Mouse (Mus musculus) hindbrain, postnatal 0 days (tissue): ENCODE measurements around the gene Cts6. TPM values are rescaled to one million over a fixed set of nuclear protein-coding genes. Genes with fewer than 3 reads are reported as not detected.
A peak's percentile ranks its signal among the peaks of the same experiment; 100 is the strongest.
"Not testable (repeated sequence)": the region's sequence is repeated elsewhere in the genome, so short reads cannot be mapped to it uniquely, and the experiment has no call there.

Source experiments
- ATAC-seq: fragments of 200-750 bp; cut with Nextera tagmentation; 2 replicates; pipeline ENCODE4 v1.8.0; 2017; ENCODE audit warnings: mild to moderate bottlenecking, moderate TSS enrichment, moderate library complexity
- DNase-seq: peaks from one replicate; pipeline ENCODE4 v3.0.0-alpha.2; 2015; ENCODE audit warnings: low spot score
- H3K27ac ChIP-seq: fragments of 300-500 bp; sonication (generic); 2 replicates; pipeline ENCODE4 v1.5.1; 2014; ENCODE audit warnings: mild to moderate bottlenecking
- H3K27me3 ChIP-seq: fragments of 300-500 bp; sonication (generic); 2 replicates; pipeline ENCODE4 v1.6.1; 2014; ENCODE audit warnings: low read length, mixed read lengths; ENCODE audit not compliant: insufficient read depth
- H3K36me3 ChIP-seq: fragments of 300-500 bp; sonication (generic); 2 replicates; pipeline ENCODE4 v1.6.1; 2014; ENCODE audit warnings: low read length, mixed read lengths; ENCODE audit not compliant: insufficient read depth
- H3K4me1 ChIP-seq: fragments of 300-500 bp; sonication (generic); 2 replicates; pipeline ENCODE4 v1.6.1; 2014; ENCODE audit warnings: antibody characterized with exemption, low read length, mixed read lengths; ENCODE audit not compliant: insufficient read depth
- H3K4me2 ChIP-seq: fragments of 300-500 bp; sonication (generic); 2 replicates; pipeline ENCODE4 v1.6.1; 2014; ENCODE audit warnings: low read depth, mild to moderate bottlenecking, low read length, moderate library complexity, mixed read lengths
- H3K4me3 ChIP-seq: fragments of 300-500 bp; sonication (generic); 2 replicates; pipeline ENCODE4 v1.5.1; 2014; ENCODE audit warnings: low read length
- H3K9ac ChIP-seq: fragments of 300-500 bp; sonication (generic); replicated peaks from 2 replicates; pipeline ENCODE4 v1.6.1; 2014; ENCODE audit warnings: mild to moderate bottlenecking, low read length, moderate library complexity, mixed read lengths
- H3K9me3 ChIP-seq: fragments of 300-500 bp; sonication (generic); 2 replicates; pipeline ENCODE4 v1.6.1; 2016; ENCODE audit warnings: low read length, mixed read lengths
- CTCF ChIP-seq: IDR thresholded peaks from 2 replicates; pipeline ENCODE4 v1.5.1; 2016; ENCODE audit warnings: antibody characterized with exemption, control low read depth, low read depth
- WGBS: fragments of 180-500 bp; shearing (Covaris S2); extraction: QIAGEN DNeasy Blood & Tissue Kit; methylation state at CpG from one replicate; pipeline ENCODE4 v1.1.7; 2014; 5-methylcytosine and 5-hydroxymethylcytosine counted together
- polyA plus RNA-seq: library from polyadenylated mRNA; unstranded; fragments of >200 nt; fragmentation: Nextera tagmentation; extraction: Ambion mirVana; gene quantifications from 2 replicates; pipeline ENCODE4 v1.2.1, GENCODE M21; 2015
- total RNA-seq: library from RNA; depleted of rRNA; stranded (reverse); fragments of >200 nt; gene quantifications from 2 replicates; pipeline ENCODE4 v1.2.3, GENCODE M21; 2014; rRNA removed

Cts6 gene
- total RNA-seq (not detected in 2 replicates), polyA plus RNA-seq (not detected in 2 replicates)

- DNase-seq, result no peak
- no peak for TF ChIP-seq CTCF
- H3K4me2 ChIP-seq, result no peak within 1 kb of the TSS
- peaks cover 23% of the 10 kb centered on the region; the same call in 1 of the 2 replicates for H3K9me3 ChIP-seq
- no peak within 1 kb of the TSS for H3K4me3 ChIP-seq
- no peaks in the 10 kb centered on the region for H3K27me3 ChIP-seq
- H3K4me1 ChIP-seq, result no peaks in the 10 kb centered on the region
- no peaks in the 10 kb centered on the region for H3K36me3 ChIP-seq
- no peak within 1 kb of the TSS for H3K9ac ChIP-seq
- WGBS, result 90% methylated on average over 3 of the region's 3 CpGs
- H3K27ac ChIP-seq, result no peak within 1 kb of the TSS
- no peak for ATAC-seq
Observed at GRCm38 (mm10) chr13:61203310-61203709, at the start of gene Cts6. Cts6 (minus strand) TSS chr13:61203410.

GRCm38 (mm10) chr13:61241076-61241947, 38.1 kb upstream of the Cts6 start:
- 64% methylated on average over 13 of the region's 13 CpGs for WGBS
- ATAC-seq, result no peak
- Histone ChIP-seq H3K9ac (no peak overlapping the region), H3K27me3 (no peaks in the 10 kb centered on the region), H3K36me3 (no peaks in the 10 kb centered on the region), H3K4me1 (no peaks in the 10 kb centered on the region), H3K9me3 (peaks cover 13% of the 10 kb centered on the region; the same call in 1 of the 2 replicates), H3K4me3 (no peak overlapping the region), H3K4me2 (no peak overlapping the region), H3K27ac (no peak overlapping the region)
- peak; percentile 57 for DNase-seq
- TF ChIP-seq CTCF, result peak; percentile 62

- not testable (repeated sequence) for H3K9ac ChIP-seq, H3K36me3 ChIP-seq, H3K27me3 ChIP-seq, H3K4me1 ChIP-seq, ATAC-seq, DNase-seq, H3K9me3 ChIP-seq, H3K4me3 ChIP-seq, H3K4me2 ChIP-seq, H3K27ac ChIP-seq
- WGBS, result 81% methylated on average over 5 of the region's 5 CpGs
Observed at GRCm38 (mm10) chr13:61185151-61185933, 17.9 kb downstream of the Cts6 start.

- DNase-seq (no peak), ATAC-seq (no peak)
- TF ChIP-seq CTCF, result no peak
- Histone ChIP-seq H3K4me1 (no peaks in the 10 kb centered on the region), H3K9ac (no peak overlapping the region), H3K27me3 (no peaks in the 10 kb centered on the region), H3K4me2 (no peak overlapping the region), H3K36me3 (no peaks in the 10 kb centered on the region), H3K4me3 (no peak overlapping the region), H3K27ac (no peak overlapping the region), H3K9me3 (peaks cover 16% of the 10 kb centered on the region; the same call in 1 of the 2 replicates)
- 84% methylated on average over 4 of the region's 4 CpGs for WGBS
Observed at GRCm38 (mm10) chr13:61164622-61165021, 38.6 kb downstream of the Cts6 start.

GRCm38 (mm10) chr13:61164156-61164555, 39.1 kb downstream of the Cts6 start, which contains the start of gene Ctsr:
Ctsr (minus strand) TSS chr13:61164256.
- no peaks in the 10 kb centered on the region for H3K36me3 ChIP-seq
- DNase-seq, result no peak
- H3K4me3 ChIP-seq, result no peak within 1 kb of the TSS
- WGBS, result 72% methylated on average over 1 of the region's 1 CpGs
- H3K27ac ChIP-seq, result no peak within 1 kb of the TSS
- TF ChIP-seq CTCF, result no peak
- peaks cover 18% of the 10 kb centered on the region; the same call in 1 of the 2 replicates for H3K9me3 ChIP-seq
- H3K9ac ChIP-seq, result no peak within 1 kb of the TSS
- no peak for ATAC-seq
- H3K27me3 ChIP-seq, result no peaks in the 10 kb centered on the region
- no peak within 1 kb of the TSS for H3K4me2 ChIP-seq
- H3K4me1 ChIP-seq, result no peaks in the 10 kb centered on the region

Other genes starting within 250 kb of the Cts6 start
- gene Ctsj, start 197.5 kb downstream of the Cts6 start, total RNA-seq, result not detected in 2 replicates
- not detected in 2 replicates for gene Ctsj, start 197.5 kb downstream of the Cts6 start, polyA plus RNA-seq
- gene Ctsq, start 162.8 kb downstream of the Cts6 start, total RNA-seq, result not detected in 2 replicates
- gene Ctsq, start 162.8 kb downstream of the Cts6 start, polyA plus RNA-seq, result not detected in 2 replicates
- gene Ctsr, start 39.2 kb downstream of the Cts6 start, total RNA-seq, result not detected in 2 replicates
- gene Ctsr, start 39.2 kb downstream of the Cts6 start, polyA plus RNA-seq, result not detected in 2 replicates
- gene Cts8, start 51.9 kb upstream of the Cts6 start, total RNA-seq, result not detected in 2 replicates
- not detected in 2 replicates for gene Cts8, start 51.9 kb upstream of the Cts6 start, polyA plus RNA-seq
- gene Gm49398, start 85.4 kb upstream of the Cts6 start, total RNA-seq, result not detected in 2 replicates
- not detected in 2 replicates for gene Gm49398, start 85.4 kb upstream of the Cts6 start, polyA plus RNA-seq
- gene Cts7, start 154.8 kb upstream of the Cts6 start, total RNA-seq, result not detected in 2 replicates
- gene Cts7, start 154.8 kb upstream of the Cts6 start, polyA plus RNA-seq, result not detected in 2 replicates